Mouse (Mus musculus) kidney, adult 8-10 months (tissue): ENCODE measurements around the gene Ccn1.

Source experiments
- DNase-seq, 2 experiments: peaks; one replicate each; pipeline ENCODE4 v3.0.0; 2022

Gene Ccn1

GRCm38 (mm10) chr3:145650298-145651011 is 674 bp upstream of the Ccn1 start:
- peak; percentile 72 to 73 for DNase-seq

GRCm38 (mm10) chr3:145648991-145649851 is 560 bp downstream of the Ccn1 start:
- DNase-seq, result peak; percentile 65 to 77

- DNase-seq, result no peak
These were observed 1.5 kb downstream of the Ccn1 start for GRCm38 (mm10) chr3:145648097-145648931.

- no peak for DNase-seq
These were observed 2.4 kb downstream of the Ccn1 start for GRCm38 (mm10) chr3:145647416-145647815.

- DNase-seq, result no peak
These were observed 3.1 kb downstream of the Ccn1 start for GRCm38 (mm10) chr3:145646666-145647065.

GRCm38 (mm10) chr3:145646009-145646408 is 3.8 kb downstream of the Ccn1 start:
- no peak for DNase-seq

- DNase-seq, result no peak
These were observed 4.3 kb downstream of the Ccn1 start for GRCm38 (mm10) chr3:145645463-145645862.

GRCm38 (mm10) chr3:145642861-145643260 is 6.9 kb downstream of the Ccn1 start:
- DNase-seq, result peak; percentile 36 to 42

GRCm38 (mm10) chr3:145641878-145642277 is 7.9 kb downstream of the Ccn1 start:
- no peak for DNase-seq

- no peak for DNase-seq
These were observed 8.6 kb downstream of the Ccn1 start for GRCm38 (mm10) chr3:145641036-145641685.

GRCm38 (mm10) chr3:145640583-145640982 is 9.2 kb downstream of the Ccn1 start:
- DNase-seq, result no peak

GRCm38 (mm10) chr3:145640170-145640569 is 9.6 kb downstream of the Ccn1 start:
- no peak for DNase-seq

GRCm38 (mm10) chr3:145634002-145634710 is 15.6 kb downstream of the Ccn1 start:
- DNase-seq, result peak; percentile 70 to 87

GRCm38 (mm10) chr3:145632888-145633287 is 16.9 kb downstream of the Ccn1 start:
- peak; percentile 83 to 87 for DNase-seq

GRCm38 (mm10) chr3:145628643-145629042 is 21.1 kb downstream of the Ccn1 start:
- no peak for DNase-seq

- DNase-seq, result peak in 1 of 2 experiments; percentile 62
These were observed 22.0 kb downstream of the Ccn1 start for GRCm38 (mm10) chr3:145627830-145628229.

GRCm38 (mm10) chr3:145626063-145626462 is 23.7 kb downstream of the Ccn1 start:
- no peak for DNase-seq

- DNase-seq, result no peak
These were observed 24.2 kb downstream of the Ccn1 start for GRCm38 (mm10) chr3:145625546-145625945.

GRCm38 (mm10) chr3:145624786-145625185 is 25.0 kb downstream of the Ccn1 start:
- DNase-seq, result no peak

- no peak for DNase-seq
These were observed 26.7 kb downstream of the Ccn1 start for GRCm38 (mm10) chr3:145623047-145623446.

GRCm38 (mm10) chr3:145621209-145621608 is 28.6 kb downstream of the Ccn1 start:
- DNase-seq, result no peak
